Mouse (Mus musculus) myocyte (in vitro differentiated cells): ENCODE data around the gene Fam169b.

Experiments used
- CEBPB ChIP-seq: IDR thresholded peaks from 2 replicates; pipeline ENCODE4 v1.6.1; 2011; ENCODE audit warnings: mild to moderate bottlenecking, moderate library complexity; ENCODE audit not compliant: poor library complexity, insufficient read depth, severe bottlenecking
- MAX ChIP-seq: IDR thresholded peaks from one replicate; pipeline ENCODE4 v1.6.1; 2011; ENCODE audit warnings: low read depth, mild to moderate bottlenecking, control low read depth
- MYOG ChIP-seq, 3 experiments: IDR thresholded peaks; one replicate each; pipeline ENCODE4 v1.6.1; 2011; ENCODE audit warnings: control low read depth in 2 of 3, low read depth in 2 of 3, mild to moderate bottlenecking in 2 of 3; ENCODE audit not compliant: insufficient read length in 2 of 3, control insufficient read depth in 1 of 3, insufficient read depth in 1 of 3
- POLR2A ChIP-seq: IDR thresholded peaks from one replicate; pipeline ENCODE4 v1.6.1; 2011; ENCODE audit warnings: low read depth, mild to moderate bottlenecking, control low read depth, moderate library complexity; ENCODE audit not compliant: insufficient read length
- POLR2AphosphoS2 ChIP-seq: IDR thresholded peaks from one replicate; pipeline ENCODE4 v1.6.1; 2011; ENCODE audit warnings: low read depth, control low read depth; ENCODE audit not compliant: insufficient read length

DNA sequence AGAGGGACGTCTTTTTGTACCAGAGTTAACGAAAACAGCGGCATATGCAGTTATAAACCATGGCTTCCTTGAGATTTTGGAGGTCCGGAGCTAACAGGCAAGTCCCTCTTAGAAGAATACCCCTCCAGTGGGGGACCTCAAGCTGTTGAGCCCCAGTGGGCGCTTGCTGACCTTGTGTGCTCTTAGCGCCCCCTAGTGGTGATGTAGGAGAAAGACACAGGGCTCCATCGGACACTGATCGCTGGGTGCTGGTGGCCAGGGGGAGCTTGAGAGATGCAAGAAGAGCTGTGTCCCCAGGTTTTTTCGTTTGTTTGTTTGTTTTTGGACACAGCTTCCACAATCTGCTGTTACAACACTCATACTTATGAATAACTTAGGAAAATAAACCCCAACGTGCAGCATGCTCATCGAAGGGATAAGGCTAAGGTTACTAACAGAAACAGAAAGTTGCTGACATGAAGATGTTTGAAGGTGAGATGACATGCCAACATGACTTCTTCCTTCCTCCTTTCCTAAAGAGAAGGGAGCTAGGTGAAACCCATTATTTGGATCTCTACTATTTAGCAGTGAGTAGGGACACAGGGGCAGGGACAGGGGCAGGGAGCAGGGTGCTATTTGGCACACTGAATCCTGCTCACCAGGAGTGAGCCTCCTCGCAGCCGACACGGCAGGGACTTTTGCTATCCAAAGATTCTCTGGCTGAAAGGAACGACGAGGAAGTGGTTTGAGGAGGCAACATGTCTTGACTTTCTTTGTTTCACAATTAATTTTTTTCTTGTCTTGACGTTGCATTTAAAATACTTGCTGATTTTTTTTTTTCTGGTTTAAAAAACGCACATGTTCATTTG, 29.2 kb downstream of the Fam169b start:
- no peak for TF ChIP-seq CEBPB
- no peak for TF ChIP-seq POLR2A
- TF ChIP-seq MYOG (IDR thresholded peaks at IDR 0.05; ENCODE audit: control insufficient read depth in 1 of 3, insufficient read depth in 1 of 3, insufficient read length in 2 of 3, low read depth in 2 of 3), result no peak
- no peak for TF ChIP-seq POLR2AphosphoS2
- no peak for TF ChIP-seq MAX
